Mouse (Mus musculus) CH12.LX (cell line): Measurements from ENCODE around the gene Il1rl2. TPM values are rescaled to one million over a fixed set of nuclear protein-coding genes. Genes with fewer than 3 reads are reported as not detected.

Experiments used
- DNase-seq: peaks from one replicate; pipeline ENCODE4 v3.0.0-alpha.2; 2013; ENCODE audit errors: extremely low read depth
- H3K27ac ChIP-seq: 2 replicates; pipeline ENCODE4 v1.5.1; 2012; ENCODE audit warnings: low read depth, mild to moderate bottlenecking, control low read depth, moderate library complexity; ENCODE audit not compliant: insufficient read depth
- H3K27me3 ChIP-seq: replicated peaks from 2 replicates; pipeline ENCODE3; 2012; ENCODE audit warnings: inconsistent platforms
- H3K36me3 ChIP-seq, 2 experiments: replicated peaks in 1 of 2; 2 replicates each; pipeline versions ENCODE3 to v1.6.1; 2012; ENCODE audit warnings: inconsistent platforms in 1 of 2, low read length in 1 of 2, mild to moderate bottlenecking in 1 of 2, mixed read lengths in 1 of 2, moderate library complexity in 1 of 2; ENCODE audit not compliant: control insufficient read depth in 1 of 2, insufficient read depth in 1 of 2
- H3K4me1 ChIP-seq, 2 experiments: 2 replicates each; pipeline ENCODE4 v1.6.1; 2012; ENCODE audit warnings: inconsistent platforms in 1 of 2, moderate library complexity in 1 of 2; ENCODE audit not compliant: insufficient read depth in 2 of 2, control insufficient read depth in 1 of 2
- H3K4me2 ChIP-seq: 2 replicates; pipeline ENCODE4 v1.6.1; 2012; ENCODE audit warnings: low read depth, mild to moderate bottlenecking, control low read depth; ENCODE audit not compliant: poor library complexity, insufficient read depth, severe bottlenecking
- H3K4me3 ChIP-seq, 3 experiments: fragments of 150-350 bp in 1 of 3; sonication (generic) in 1 of 3; replicated peaks in 1 of 3; 2 replicates each; pipeline versions ENCODE3 to v1.5.1; 2011 to 2012; ENCODE audit warnings: low read depth in 2 of 3, low read length in 2 of 3, mild to moderate bottlenecking in 2 of 3, moderate library complexity in 2 of 3, control low read depth in 1 of 3, improper control_type of control experiment in 1 of 3, inconsistent platforms in 1 of 3, mixed read lengths in 1 of 3; ENCODE audit not compliant: poor library complexity in 1 of 3
- H3K79me2 ChIP-seq: replicated peaks from 2 replicates; pipeline ENCODE4 v1.6.1; 2012; ENCODE audit warnings: mild to moderate bottlenecking, moderate library complexity; ENCODE audit not compliant: control insufficient read depth, poor library complexity, insufficient read depth, severe bottlenecking; ENCODE audit errors: extremely low read depth
- H3K9ac ChIP-seq: 2 replicates; pipeline ENCODE4 v1.6.1; 2012; ENCODE audit warnings: low read depth, mild to moderate bottlenecking, control low read depth, moderate library complexity; ENCODE audit not compliant: insufficient read depth
- H3K9me3 ChIP-seq: replicated peaks from 2 replicates; pipeline ENCODE3; 2012; ENCODE audit warnings: low read length, inconsistent platforms, mixed read lengths
- BHLHE40 ChIP-seq: IDR thresholded peaks from 2 replicates; pipeline ENCODE4 v1.6.1; 2011; ENCODE audit warnings: mild to moderate bottlenecking, low read depth, low read length, improper control_type of control experiment
- CHD2 ChIP-seq: IDR thresholded peaks from 2 replicates; pipeline ENCODE4 v1.6.1; 2011; ENCODE audit warnings: low read length, improper control_type of control experiment
- CTCF ChIP-seq, 2 experiments: IDR thresholded peaks in 1 of 2; conservative IDR thresholded peaks in 1 of 2; 2 replicates each; pipeline ENCODE4 v1.5.1; 2011 to 2012; ENCODE audit warnings: low read depth in 2 of 2, low read length in 2 of 2, improper control_type of control experiment in 1 of 2, inconsistent platforms in 1 of 2, mild to moderate bottlenecking in 1 of 2, moderate library complexity in 1 of 2
- E2F4 ChIP-seq: IDR thresholded peaks from 2 replicates; pipeline ENCODE4 v1.6.1; 2011; ENCODE audit warnings: low read depth, low read length, improper control_type of control experiment; ENCODE audit not compliant: insufficient replicate concordance
- ELF1 ChIP-seq: IDR thresholded peaks from 2 replicates; pipeline ENCODE4 v1.6.1; 2014; ENCODE audit warnings: low read depth, mild to moderate bottlenecking, inconsistent platforms, low read length, improper control_type of control experiment
- GABPA ChIP-seq: IDR thresholded peaks from 2 replicates; pipeline ENCODE4 v1.6.1; 2012; ENCODE audit warnings: low read depth, low read length, improper control_type of control experiment, inconsistent platforms; ENCODE audit not compliant: insufficient replicate concordance
- HCFC1 ChIP-seq: IDR thresholded peaks from 2 replicates; pipeline ENCODE4 v1.6.1; 2012; ENCODE audit warnings: low read depth, mild to moderate bottlenecking, inconsistent platforms, low read length, improper control_type of control experiment
- IRF4 ChIP-seq: IDR thresholded peaks from 2 replicates; pipeline ENCODE4 v1.6.1; 2014; ENCODE audit warnings: low read depth, mild to moderate bottlenecking, inconsistent platforms, low read length, improper control_type of control experiment
- MAX ChIP-seq: IDR thresholded peaks from 2 replicates; pipeline ENCODE4 v1.6.1; 2011; ENCODE audit warnings: low read length, improper control_type of control experiment
- MAZ ChIP-seq: IDR thresholded peaks from 2 replicates; pipeline ENCODE4 v1.6.1; 2012; ENCODE audit warnings: low read depth, mild to moderate bottlenecking, inconsistent platforms, low read length, improper control_type of control experiment, moderate library complexity
- MEF2A ChIP-seq: IDR thresholded peaks from 2 replicates; pipeline ENCODE4 v1.6.1; 2014; ENCODE audit warnings: low read depth, mild to moderate bottlenecking, inconsistent platforms, low read length, improper control_type of control experiment, borderline replicate concordance
- MYC ChIP-seq: IDR thresholded peaks from 2 replicates; pipeline ENCODE4 v1.6.1; 2011; ENCODE audit warnings: low read depth, mild to moderate bottlenecking, improper control_type of control experiment, low read length
- NELFE ChIP-seq: IDR thresholded peaks from 2 replicates; pipeline ENCODE4 v1.6.1; 2011; ENCODE audit warnings: low read depth, low read length, improper control_type of control experiment
- PAX5 ChIP-seq: IDR thresholded peaks from 2 replicates; pipeline ENCODE4 v1.6.1; 2012; ENCODE audit warnings: low read length, inconsistent platforms, mixed read lengths
- SIN3A ChIP-seq: IDR thresholded peaks from 2 replicates; pipeline ENCODE4 v1.6.1; 2012; ENCODE audit warnings: low read length, improper control_type of control experiment, inconsistent platforms
- SMC3 ChIP-seq: IDR thresholded peaks from 2 replicates; pipeline ENCODE4 v1.6.1; 2011; ENCODE audit warnings: low read depth, low read length, improper control_type of control experiment
- TBP ChIP-seq: conservative IDR thresholded peaks from 2 replicates; pipeline ENCODE4 v1.6.1; 2011; ENCODE audit warnings: low read depth, low read length, improper control_type of control experiment
- USF2 ChIP-seq: conservative IDR thresholded peaks from 2 replicates; pipeline ENCODE4 v1.6.1; 2011; ENCODE audit warnings: low read depth, low read length, improper control_type of control experiment
- ZC3H11A ChIP-seq: IDR thresholded peaks from 2 replicates; pipeline ENCODE4 v1.6.1; 2012; ENCODE audit warnings: low read depth, mild to moderate bottlenecking, inconsistent platforms, low read length, improper control_type of control experiment
- ZMIZ1 ChIP-seq: IDR thresholded peaks from 2 replicates; pipeline ENCODE4 v1.6.1; 2012; ENCODE audit warnings: low read depth, mild to moderate bottlenecking, inconsistent platforms, low read length, improper control_type of control experiment
- dilution Hi-C: fragments of 300-500 bp; cut with MboI; formaldehyde crosslinking; loops from 2 replicates; pipeline ENCODE4 v1.14.3; 2020; ENCODE audit warnings: low sequenced_read_pairs; ENCODE audit not compliant: extremely low pct_unique_long_range_greater_than_20kb, extremely low pct_ligation_motif_present
- in situ Hi-C: fragments of 300-500 bp; cut with MboI; formaldehyde crosslinking; loops from 3 replicates; pipeline ENCODE4 v1.14.3; 2019; ENCODE audit warnings: low sequenced_read_pairs, low pct_ligation_motif_present, low pct_unique_long_range_greater_than_20kb, mixed read lengths
- polyA plus RNA-seq: library from polyadenylated mRNA; unstranded; fragments of >175 nt; gene quantifications from 2 replicates; pipeline ENCODE4 v1.2.1, GENCODE M21; 2012; ENCODE audit warnings: low read depth; ENCODE audit not compliant: insufficient read length
- total RNA-seq, 2 experiments: library from RNA; depleted of rRNA; stranded (reverse); fragments of 300-350 nt in 1 of 2; fragments of >200 nt in 1 of 2; gene quantifications; 2 replicates each; pipeline ENCODE4 v1.2.3; 2012 to 2014

Il1rl2 gene
- total and polyA plus RNA-seq, 3 experiments, result not detected

- Histone ChIP-seq H3K4me1 (no peaks in the 10 kb centered on the region), H3K27ac (no peak overlapping the region), H3K79me2 (no peaks in the 10 kb centered on the region), H3K9me3 (no peaks in the 10 kb centered on the region), H3K4me3 (no peak overlapping the region), H3K9ac (no peak overlapping the region), H3K36me3 (no peaks in the 10 kb centered on the region), H3K27me3 (no peaks in the 10 kb centered on the region), H3K4me2 (no peak overlapping the region)
- in situ Hi-C loops (no loop called here), dilution Hi-C loops (no loop called here)
- TF ChIP-seq GABPA (no peak), CHD2 (no peak), HCFC1 (no peak), MEF2A (no peak)
- no peak for DNase-seq
Measured at GRCm38 (mm10) chr1:40283995-40284394, 40.4 kb upstream of the Il1rl2 start.

- no peaks in the 10 kb centered on the region for H3K4me1 ChIP-seq
- H3K4me2 ChIP-seq, result no peak overlapping the region
- H3K27ac ChIP-seq, result no peak overlapping the region
- peak; percentile 13 for DNase-seq
- H3K9ac ChIP-seq, result no peak overlapping the region
- no peaks in the 10 kb centered on the region for H3K9me3 ChIP-seq
- no peaks in the 10 kb centered on the region for H3K79me2 ChIP-seq
- in situ Hi-C loops, result no loop called here
- dilution Hi-C loops, result no loop called here
- H3K4me3 ChIP-seq, result no peak overlapping the region
- no peaks in the 10 kb centered on the region for H3K27me3 ChIP-seq
- H3K36me3 ChIP-seq, result no peaks in the 10 kb centered on the region
- no peak for TF ChIP-seq CHD2
- TF ChIP-seq SIN3A, result no peak
- no peak for TF ChIP-seq MAX
- no peak for TF ChIP-seq MYC
- TF ChIP-seq PAX5, result no peak
- TF ChIP-seq MAZ, result no peak
- no peak for TF ChIP-seq MEF2A
- TF ChIP-seq ELF1, result no peak
- TF ChIP-seq ZC3H11A, result no peak
- no peak for TF ChIP-seq NELFE
- no peak for TF ChIP-seq IRF4
- TF ChIP-seq ZMIZ1, result no peak
- no peak for TF ChIP-seq TBP
- peak in 1 of 2 experiments; percentile 39; a peak in 2 of 4 replicates for TF ChIP-seq CTCF (conservative IDR thresholded peaks at IDR 0.05 in 1 of 2, IDR thresholded peaks at IDR 0.05 in 1 of 2; ENCODE audit: low read depth in 2 of 2, low read length in 2 of 2)
- no peak for TF ChIP-seq HCFC1
- TF ChIP-seq E2F4, result no peak
- TF ChIP-seq SMC3, result peak; percentile 29; the same call in 1 of the 2 replicates
- 0 out of 2 replicates have a peak, but pooled peaks have one; percentile 12 for TF ChIP-seq BHLHE40
- no peak for TF ChIP-seq USF2
- TF ChIP-seq, all 38 proteins: peak for 3
Measured at GRCm38 (mm10) chr1:40290489-40291255, 33.7 kb upstream of the Il1rl2 start.
